Mouse (Mus musculus) gastrocnemius, postnatal 4 days (tissue): ENCODE measurements around the gene Olfr12. TPM values are rescaled to one million over a fixed set of nuclear protein-coding genes. Genes with fewer than 3 reads are reported as not detected.

ENCODE experiments used
- total RNA-seq, 2 experiments: library from RNA; stranded (reverse); gene quantifications; 2 replicates each; pipeline ENCODE4 v1.2.3; 2021

Olfr12 gene
- total RNA-seq, 2 experiments from 2014 or later, result not detected

Other genes starting within 250 kb of the Olfr12 start
- 100 to 1,000 TPM; 338 to 372 TPM for gene Ndufa10, start 143.9 kb upstream of the Olfr12 start, total RNA-seq
- gene Olfr1416, start 132.7 kb upstream of the Olfr12 start, total RNA-seq, result not detected
- gene Olfr1415, start 121.7 kb upstream of the Olfr12 start, total RNA-seq, result not detected
- gene Olfr1414, start 99.1 kb upstream of the Olfr12 start, total RNA-seq, result not detected
- gene Olfr1413, start 46.5 kb upstream of the Olfr12 start, total RNA-seq, result not detected
- not detected for gene Olfr1412, start 32.0 kb upstream of the Olfr12 start, total RNA-seq
- gene Olfr1411, start 23.4 kb upstream of the Olfr12 start, total RNA-seq, result not detected
- gene Olfr1410, start 12.0 kb upstream of the Olfr12 start, total RNA-seq, result not detected
- 100 to 1,000 TPM; 241 to 255 TPM for gene Cops9, start 24.2 kb downstream of the Olfr12 start, total RNA-seq
- gene Otos, start 31.1 kb downstream of the Olfr12 start, total RNA-seq, result under 1 TPM in 1 of 2 experiments, not detected in 1; 0.57 TPM
- 100 to 1,000 TPM; 238 to 250 TPM for gene Gpc1, start 213.9 kb downstream of the Olfr12 start, total RNA-seq